Mouse (Mus musculus): ENCODE results near the gene Bcl2l12. TPM values are rescaled to one million over a fixed set of nuclear protein-coding genes. Genes with fewer than 3 reads are reported as not detected.

The Bcl2l12 gene
- 19.2 and 21.8 TPM in 2 replicates for polyA plus RNA-seq (2015; fragmentation: Nextera tagmentation; extraction: Ambion mirVana)

- Histone ChIP-seq H3K27me3 (no peaks in the 10 kb centered on the region), H3K4me1 (peaks cover 26% of the 10 kb centered on the region), H3K27ac (replicated peaks) (peak within 1 kb of the TSS; percentile 82), H3K4me3 (peak within 1 kb of the TSS; percentile 63), H3K9ac (replicated peaks) (peak within 1 kb of the TSS; percentile 66), H3K4me2 (replicated peaks) (peak within 1 kb of the TSS; percentile 76), H3K36me3 (peaks cover 34% of the 10 kb centered on the region), H3K9me3 (no peaks in the 10 kb centered on the region)
- no peak for ATAC-seq (replicated peaks)
- WGBS, result 3% methylated on average over 18 of the region's 18 CpGs
These were observed at the start of gene Bcl2l12 for GRCm38 (mm10) chr7:44998501-44998955. Gene Bcl2l12, minus strand, starts transcription at chr7:44998712.

GRCm38 (mm10) chr7:45047491-45047890 lies 49.0 kb upstream of the Bcl2l12 start:
- peaks cover 22% of the 10 kb centered on the region for H3K4me1 ChIP-seq
- peaks cover 78% of the 10 kb centered on the region for H3K36me3 ChIP-seq
- no peak overlapping the region for H3K4me3 ChIP-seq
- H3K9ac ChIP-seq (replicated peaks), result no peak overlapping the region
- H3K27me3 ChIP-seq, result no peaks in the 10 kb centered on the region
- WGBS, result 96% methylated on average over 14 of the region's 14 CpGs
- no peaks in the 10 kb centered on the region for H3K9me3 ChIP-seq
- ATAC-seq (replicated peaks), result no peak
- no peak overlapping the region for H3K4me2 ChIP-seq (replicated peaks)
- no peak overlapping the region for H3K27ac ChIP-seq (replicated peaks)

DNA sequence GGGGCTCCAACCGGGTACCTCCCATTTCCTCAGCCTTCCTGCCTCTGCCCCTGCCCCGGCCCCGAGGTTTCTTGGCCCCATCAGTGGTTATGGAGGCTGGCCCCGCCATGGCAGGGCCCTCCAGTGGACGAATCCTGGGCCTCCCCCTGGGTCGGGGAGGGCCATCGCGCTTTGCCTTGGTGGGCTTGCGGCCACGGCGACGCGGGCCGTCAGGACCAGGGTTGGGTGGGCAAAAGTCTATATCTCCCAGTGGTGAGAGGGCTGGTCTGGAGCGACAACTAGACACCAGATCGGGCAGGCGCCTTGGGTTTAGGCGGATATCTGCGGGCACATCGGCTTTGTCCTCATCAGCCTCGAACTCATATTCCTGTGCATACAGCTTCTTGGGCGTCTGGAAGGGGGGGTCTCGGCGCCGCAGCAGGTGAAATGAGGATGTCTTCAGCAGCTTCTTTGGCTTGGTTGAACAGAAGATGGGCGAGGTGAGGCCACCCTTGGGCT lies 48.4 kb upstream of the Bcl2l12 start:
- Histone ChIP-seq H3K4me1 (peaks cover 19% of the 10 kb centered on the region), H3K4me3 (no peak overlapping the region), H3K9ac (replicated peaks) (no peak overlapping the region), H3K27ac (replicated peaks) (no peak overlapping the region), H3K4me2 (replicated peaks) (no peak overlapping the region), H3K9me3 (no peaks in the 10 kb centered on the region), H3K36me3 (peaks cover 84% of the 10 kb centered on the region), H3K27me3 (no peaks in the 10 kb centered on the region)
- 97% methylated on average over 26 of the region's 26 CpGs for WGBS
- ATAC-seq (replicated peaks), result no peak

- Histone ChIP-seq H3K9ac (replicated peaks) (no peak overlapping the region), H3K27ac (replicated peaks) (no peak overlapping the region), H3K36me3 (peaks cover 96% of the 10 kb centered on the region), H3K9me3 (no peaks in the 10 kb centered on the region), H3K4me3 (no peak overlapping the region), H3K4me2 (replicated peaks) (no peak overlapping the region), H3K27me3 (no peaks in the 10 kb centered on the region), H3K4me1 (peaks cover 8% of the 10 kb centered on the region)
- WGBS, result 93% methylated on average over 22 of the region's 22 CpGs
- no peak for ATAC-seq (replicated peaks)
These were observed 47.2 kb upstream of the Bcl2l12 start for GRCm38 (mm10) chr7:45045741-45046140.

GRCm38 (mm10) chr7:45043307-45043706 lies 44.8 kb upstream of the Bcl2l12 start:
- Histone ChIP-seq H3K36me3 (peaks cover 97% of the 10 kb centered on the region), H3K27me3 (no peaks in the 10 kb centered on the region), H3K9me3 (no peaks in the 10 kb centered on the region), H3K27ac (replicated peaks) (no peak overlapping the region), H3K4me3 (no peak overlapping the region), H3K4me1 (no peaks in the 10 kb centered on the region), H3K9ac (replicated peaks) (no peak overlapping the region), H3K4me2 (replicated peaks) (no peak overlapping the region)
- WGBS, result 96% methylated on average over 14 of the region's 14 CpGs
- no peak for ATAC-seq (replicated peaks)

DNA sequence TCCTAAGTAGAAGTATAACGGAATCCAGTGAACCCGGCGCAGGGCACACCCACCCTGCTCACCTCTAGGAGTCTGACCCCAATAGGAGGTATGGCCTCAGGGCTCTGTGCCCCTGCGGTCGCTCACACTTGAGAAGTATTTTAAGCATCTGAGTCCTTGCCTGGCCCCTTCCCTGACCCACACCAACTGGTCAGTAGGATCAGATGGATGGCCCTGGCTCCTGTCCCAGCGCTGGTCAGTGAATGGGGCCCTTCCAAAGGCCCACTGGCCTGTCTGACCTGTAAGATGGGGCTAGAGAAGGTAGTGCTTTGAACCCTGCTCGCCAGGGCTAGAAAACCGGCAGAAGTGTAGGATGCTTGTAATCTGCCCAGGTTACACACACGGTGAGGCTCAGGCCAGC lies 42.3 kb upstream of the Bcl2l12 start:
- WGBS, result 92% methylated on average over 9 of the region's 9 CpGs
- H3K27ac ChIP-seq (replicated peaks), result no peak overlapping the region
- no peaks in the 10 kb centered on the region for H3K9me3 ChIP-seq
- no peak overlapping the region for H3K9ac ChIP-seq (replicated peaks)
- ATAC-seq (replicated peaks), result no peak
- H3K4me1 ChIP-seq, result no peaks in the 10 kb centered on the region
- H3K36me3 ChIP-seq, result peaks cover 97% of the 10 kb centered on the region
- no peaks in the 10 kb centered on the region for H3K27me3 ChIP-seq
- no peak overlapping the region for H3K4me3 ChIP-seq
- no peak overlapping the region for H3K4me2 ChIP-seq (replicated peaks)

DNA sequence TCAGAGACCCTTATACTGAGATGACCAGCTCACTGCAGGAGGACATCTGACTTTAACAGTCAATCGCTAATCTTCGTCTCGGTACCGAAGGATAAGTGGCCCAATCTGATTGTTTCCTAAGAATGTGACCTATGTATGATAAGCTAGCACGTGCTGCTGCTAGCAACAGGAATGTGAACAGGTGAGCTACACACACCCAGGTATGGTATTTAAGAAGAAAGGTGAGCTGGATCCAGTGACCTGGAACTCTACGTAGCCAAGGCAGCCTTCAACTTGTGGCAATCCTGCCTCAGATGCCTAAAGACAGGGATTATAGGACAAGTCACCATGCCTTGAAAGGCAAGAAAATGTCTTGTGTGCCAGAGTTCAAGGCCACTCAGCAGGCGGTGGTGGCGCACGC lies 39.9 kb upstream of the Bcl2l12 start:
- Histone ChIP-seq H3K27me3 (no peaks in the 10 kb centered on the region), H3K27ac (replicated peaks) (no peak overlapping the region), H3K9me3 (no peaks in the 10 kb centered on the region), H3K4me2 (replicated peaks) (no peak overlapping the region), H3K4me3 (no peak overlapping the region), H3K36me3 (peaks cover 98% of the 10 kb centered on the region), H3K9ac (replicated peaks) (no peak overlapping the region), H3K4me1 (no peaks in the 10 kb centered on the region)
- ATAC-seq (replicated peaks), result no peak
- WGBS, result 96% methylated on average over 9 of the region's 9 CpGs

DNA sequence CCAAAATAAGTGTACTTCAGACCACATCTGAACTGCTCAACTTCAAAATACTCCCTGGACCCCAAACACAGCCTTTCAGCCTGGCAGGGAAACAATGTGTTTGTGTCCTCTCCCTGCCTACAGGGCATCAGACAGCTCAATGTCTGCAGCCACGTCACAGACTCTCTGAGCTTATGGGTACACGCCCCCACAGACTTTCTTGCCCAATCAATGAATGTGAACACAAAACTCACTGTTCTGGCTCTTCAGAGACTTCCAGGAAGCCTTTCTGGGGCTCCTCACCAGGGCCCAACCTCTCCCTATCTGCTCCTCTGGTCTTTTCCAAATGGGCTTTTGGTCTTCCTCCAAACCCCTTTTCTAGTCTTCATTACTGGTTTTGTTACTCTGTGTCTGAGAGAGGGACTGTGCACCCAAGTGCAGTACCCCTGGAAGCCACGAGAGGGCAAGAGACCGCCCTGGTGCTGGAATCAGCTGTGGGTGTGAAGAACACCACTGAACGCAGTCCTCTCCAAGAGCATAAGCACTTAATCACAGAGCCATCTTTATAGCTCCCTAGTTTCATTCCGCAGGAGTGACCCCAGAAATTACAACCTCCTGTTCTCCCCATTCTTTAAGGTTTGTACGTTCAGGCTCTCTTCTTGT lies 39.3 kb upstream of the Bcl2l12 start:
- H3K4me1 ChIP-seq, result no peaks in the 10 kb centered on the region
- no peak overlapping the region for H3K4me2 ChIP-seq (replicated peaks)
- peaks cover 98% of the 10 kb centered on the region for H3K36me3 ChIP-seq
- WGBS, result 74% methylated on average over 7 of the region's 7 CpGs
- no peak overlapping the region for H3K27ac ChIP-seq (replicated peaks)
- H3K9ac ChIP-seq (replicated peaks), result no peak overlapping the region
- no peak overlapping the region for H3K4me3 ChIP-seq
- no peak for ATAC-seq (replicated peaks)
- H3K27me3 ChIP-seq, result no peaks in the 10 kb centered on the region
- H3K9me3 ChIP-seq, result no peaks in the 10 kb centered on the region

GRCm38 (mm10) chr7:45036702-45037101 lies 38.2 kb upstream of the Bcl2l12 start:
- Histone ChIP-seq H3K4me2 (replicated peaks) (no peak overlapping the region), H3K36me3 (peaks cover 98% of the 10 kb centered on the region), H3K9me3 (no peaks in the 10 kb centered on the region), H3K4me1 (no peaks in the 10 kb centered on the region), H3K27me3 (no peaks in the 10 kb centered on the region), H3K27ac (replicated peaks) (no peak overlapping the region), H3K9ac (replicated peaks) (no peak overlapping the region), H3K4me3 (no peak overlapping the region)
- 94% methylated on average over 11 of the region's 11 CpGs for WGBS
- ATAC-seq (replicated peaks), result no peak

DNA sequence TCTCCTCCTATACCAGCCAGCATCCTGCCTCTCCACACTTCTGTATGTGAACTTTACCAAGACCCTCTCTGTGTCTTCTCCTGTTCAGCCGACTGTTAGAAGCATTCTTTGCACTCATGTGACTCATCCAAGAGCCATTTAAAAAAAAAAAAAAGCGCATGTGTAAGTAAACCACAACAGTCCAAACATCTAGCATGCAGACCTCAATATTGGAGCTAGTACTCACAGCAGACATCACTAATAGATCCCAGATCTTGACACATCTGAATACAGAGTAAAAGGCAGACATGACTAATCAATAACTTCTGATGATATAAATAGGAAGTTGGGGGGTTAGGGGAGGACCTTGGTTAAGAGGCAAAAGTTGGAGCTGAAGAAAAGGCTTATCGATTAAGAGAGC lies 37.1 kb upstream of the Bcl2l12 start:
- Histone ChIP-seq H3K9ac (replicated peaks) (no peak overlapping the region), H3K27me3 (no peaks in the 10 kb centered on the region), H3K4me1 (no peaks in the 10 kb centered on the region), H3K9me3 (no peaks in the 10 kb centered on the region), H3K4me3 (no peak overlapping the region), H3K36me3 (peaks cover 98% of the 10 kb centered on the region), H3K27ac (replicated peaks) (no peak overlapping the region), H3K4me2 (replicated peaks) (no peak overlapping the region)
- WGBS, result 96% methylated on average over 3 of the region's 3 CpGs
- no peak for ATAC-seq (replicated peaks)

DNA sequence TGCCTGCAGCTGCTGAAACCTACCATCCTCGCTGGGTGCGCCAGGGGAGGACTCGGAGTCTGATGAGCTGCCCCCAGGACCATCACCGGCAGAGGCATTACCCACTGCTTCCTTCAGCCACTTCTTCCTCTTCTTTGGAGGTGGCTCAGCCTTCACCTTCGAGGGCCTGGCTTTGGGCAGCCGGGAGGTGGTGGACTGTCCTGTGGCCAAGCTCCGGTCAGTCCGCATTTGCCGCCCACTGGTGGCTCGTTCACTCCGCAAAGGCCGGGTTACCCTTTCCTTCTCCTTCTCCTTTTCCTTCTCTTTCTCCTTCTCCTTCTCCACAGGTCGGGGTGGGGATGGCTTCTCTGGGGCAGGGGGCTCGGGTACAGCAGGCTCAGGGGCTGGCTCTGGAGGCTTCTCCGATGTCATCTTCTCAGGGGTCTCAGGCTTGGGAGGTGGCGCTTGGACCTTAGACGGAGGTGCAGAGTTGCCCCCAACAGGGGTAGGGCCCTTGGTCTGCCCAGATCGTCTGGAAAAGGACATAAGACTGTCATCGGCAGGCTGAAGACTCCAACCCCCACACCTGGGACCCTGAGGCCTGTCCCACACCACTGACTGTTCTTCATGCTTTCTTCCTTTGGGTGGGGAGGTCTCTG lies 35.3 kb upstream of the Bcl2l12 start:
- ATAC-seq (replicated peaks), result no peak

GRCm38 (mm10) chr7:45030857-45031256 lies 32.3 kb upstream of the Bcl2l12 start:
- H3K27me3 ChIP-seq, result no peaks in the 10 kb centered on the region
- 97% methylated on average over 8 of the region's 8 CpGs for WGBS
- no peak overlapping the region for H3K27ac ChIP-seq (replicated peaks)
- no peaks in the 10 kb centered on the region for H3K9me3 ChIP-seq
- H3K36me3 ChIP-seq, result peaks cover 91% of the 10 kb centered on the region
- H3K4me1 ChIP-seq, result no peaks in the 10 kb centered on the region
- H3K4me3 ChIP-seq, result no peak overlapping the region
- H3K4me2 ChIP-seq (replicated peaks), result no peak overlapping the region
- no peak overlapping the region for H3K9ac ChIP-seq (replicated peaks)
- ATAC-seq (replicated peaks), result no peak

More for the DNA sequence above, 35.3 kb upstream of the Bcl2l12 start:
- Histone ChIP-seq H3K36me3 (peaks cover 93% of the 10 kb centered on the region), H3K9me3 (no peaks in the 10 kb centered on the region), H3K4me2 (replicated peaks) (no peak overlapping the region), H3K27ac (replicated peaks) (no peak overlapping the region), H3K27me3 (no peaks in the 10 kb centered on the region), H3K4me3 (no peak overlapping the region), H3K4me1 (no peaks in the 10 kb centered on the region), H3K9ac (replicated peaks) (no peak overlapping the region)
- 94% methylated on average over 19 of the region's 19 CpGs for WGBS

Data from forebrain, embryonic 15.5 days (tissue).